15 mouse cellular contexts compared by ENCODE assay signal in the genomic region with DNA sequence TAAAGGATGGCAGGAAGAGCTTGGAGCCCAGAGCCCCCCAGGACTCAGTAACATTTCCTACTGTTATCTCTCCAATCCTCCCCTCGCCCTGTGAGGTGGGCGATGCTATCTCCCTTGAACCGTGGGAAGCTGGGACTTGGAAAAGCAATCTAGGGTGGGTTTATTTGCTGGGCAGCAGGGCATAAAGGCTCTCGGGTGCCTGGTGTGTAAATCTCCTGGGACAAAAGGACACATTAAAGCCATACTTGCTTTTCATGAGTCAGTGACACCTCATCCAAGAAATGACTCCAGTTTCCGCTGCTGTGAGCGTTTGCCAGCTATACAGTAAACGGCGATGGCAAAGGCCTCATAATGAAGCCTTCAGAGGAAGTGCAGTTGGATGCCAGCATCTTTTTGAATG. TPM values are rescaled to one million over a fixed set of nuclear protein-coding genes. Genes with fewer than 3 reads are reported as not detected.
DNase-seq lines count a peak whose midpoint lies in the region; ATAC-seq lines count a peak whose summit lies in the region.
"Had no signal": no experiment of that assay in that cellular context is flagged by ENCODE, and none has a peak within 500 bp of the region (broad histone marks: within the 10 kb centered on the region; RNA-seq: fewer than 3 reads in every experiment).

No protein-coding gene starts in this region.

- no peak overlapping the region for H3K4me2 ChIP-seq in kidney, embryonic 16.5 days (replicated peaks; ENCODE audit: low read depth, low read length)
- no peak overlapping the region for H3K4me2 ChIP-seq in neural tube, embryonic 14.5 days (ENCODE audit: low read depth, low read length)
- H3K4me2 ChIP-seq: liver, embryonic 11.5 days; lung, embryonic 15.5 days had no signal

- no peaks in the 10 kb centered on the region for H3K9me3 ChIP-seq in kidney, embryonic 16.5 days (ENCODE audit: low read length)
- H3K9me3 ChIP-seq in neural tube, embryonic 14.5 days (ENCODE audit: control insufficient read depth, low read length), result no peaks in the 10 kb centered on the region
- H3K9me3 ChIP-seq: lung, embryonic 15.5 days had no signal

- no peak overlapping the region for H3K9ac ChIP-seq in kidney, embryonic 16.5 days (replicated peaks; ENCODE audit: low read length)
- no peak overlapping the region for H3K9ac ChIP-seq in neural tube, embryonic 14.5 days (replicated peaks; ENCODE audit: low read depth, low read length)
- H3K9ac ChIP-seq: lung, embryonic 15.5 days had no signal

- WGBS in kidney, embryonic 16.5 days, result 28% methylated on average over 8 of the region's 8 CpGs
- WGBS in neural tube, embryonic 14.5 days, result 34% methylated on average over 8 of the region's 8 CpGs

- no peaks in the 10 kb centered on the region for H3K27me3 ChIP-seq in kidney, embryonic 16.5 days (ENCODE audit: insufficient read depth, low read length)
- H3K27me3 ChIP-seq in neural tube, embryonic 14.5 days (ENCODE audit: control insufficient read depth, insufficient read depth, low read length), result no peaks in the 10 kb centered on the region
- H3K27me3 ChIP-seq: lung, embryonic 15.5 days; Patski had no signal

- peak; percentile 58 for ATAC-seq in kidney, embryonic 16.5 days (ENCODE audit: low FRiP score, low TSS enrichment)
- peak; percentile 36; the same call in 1 of the 2 replicates for ATAC-seq in neural tube, embryonic 14.5 days (ENCODE audit: low read depth)
- ATAC-seq in monocyte, adult 5-6 weeks (replicated peaks; ENCODE audit: insufficient number of reproducible peaks, low FRiP score, low TSS enrichment, poor library complexity, severe bottlenecking), result no peak
- ATAC-seq: intestine, postnatal 0 days; Patski had no signal

- H3K4me3 ChIP-seq in kidney, embryonic 16.5 days (ENCODE audit: low read length), result no peak overlapping the region
- no peak overlapping the region for H3K4me3 ChIP-seq in neural tube, embryonic 14.5 days (ENCODE audit: low read depth, low read length)
- H3K4me3 ChIP-seq: heart, adult 2 months; lung, embryonic 15.5 days had no signal

- peak overlapping the region; percentile 47 for H3K27ac ChIP-seq in kidney, embryonic 16.5 days (ENCODE audit: low read length)
- peak overlapping the region; percentile 52; the same call in 1 of the 2 replicates for H3K27ac ChIP-seq in neural tube, embryonic 14.5 days (ENCODE audit: low read depth, low read length)
- H3K27ac ChIP-seq: heart, adult 2 months; lung, embryonic 15.5 days had no signal

- peaks cover 11% of the 10 kb centered on the region; the same call in 1 of the 2 replicates for H3K36me3 ChIP-seq in kidney, embryonic 16.5 days (ENCODE audit: insufficient read depth, low read length)
- H3K36me3 ChIP-seq in neural tube, embryonic 14.5 days (ENCODE audit: control insufficient read depth, insufficient read depth, low read length), result peaks cover 29% of the 10 kb centered on the region

- H3K4me1 ChIP-seq in kidney, embryonic 16.5 days (ENCODE audit: insufficient read depth, low read length), result peaks cover 28% of the 10 kb centered on the region
- peaks cover 25% of the 10 kb centered on the region for H3K4me1 ChIP-seq in neural tube, embryonic 14.5 days (ENCODE audit: control insufficient read depth, insufficient read depth, low read length)
- H3K4me1 ChIP-seq: lung, embryonic 15.5 days had no signal

- DNase-seq in kidney, postnatal 4 days, result no peak
- DNase-seq in 3T3-L1 (ENCODE audit: low read depth, low spot score) (peak; percentile 50), adipocyte (ENCODE audit: low spot score) (no peak)
- peak; percentile 55 for DNase-seq in brain, adult 2 months (ENCODE audit: low read depth, low spot score)
- DNase-seq: cerebellum, adult 8-10 months; heart, adult 2 months; heart, postnatal 10 days; thymus, adult 18-20 months had no signal

RNA-seq across cellular contexts. Expression of gene Abhd2, which starts 50.9 kb away (rescaled TPM):
- polyA plus RNA-seq in kidney, embryonic 16.5 days (2015; fragmentation: Nextera tagmentation; extraction: Ambion mirVana), result 11.0 and 13.1 TPM in 2 replicates
- 20.3 and 22.8 TPM in 2 replicates for polyA plus RNA-seq in neural tube, embryonic 14.5 days (2014; fragmentation: Nextera tagmentation; extraction: Ambion mirVana)
- total RNA-seq in monocyte, adult 5-6 weeks (2017), result 39.9 to 69.6 TPM (median 41.0 TPM) in 3 replicates

Comparison
In these comparisons a context has a peak if more than half of its experiments do, and no peak if none do; other contexts are left out.
1. DNase-seq: peak in 3T3-L1 (single experiment) and brain, adult 2 months (single experiment); none in kidney, postnatal 4 days (0 of 2) and adipocyte (single experiment).